Mouse (Mus musculus) right cerebral cortex, adult 2 months (tissue): ENCODE data around the gene Gng8.
A peak's percentile ranks its signal among the peaks of the same experiment; 100 is the strongest.

Source experiments
- DNase-seq, 2 experiments: peaks; one replicate each; pipeline ENCODE4 v3.0.0; 2021 to 2022; ENCODE audit warnings: low spot score in 2 of 2

The Gng8 gene

GRCm38 (mm10) chr7:16891641-16892351, at the start of gene Gng8:
Gene Gng8 (plus strand): TSS chr7:16891786.
- peak; percentile 87 to 90 for DNase-seq

DNA sequence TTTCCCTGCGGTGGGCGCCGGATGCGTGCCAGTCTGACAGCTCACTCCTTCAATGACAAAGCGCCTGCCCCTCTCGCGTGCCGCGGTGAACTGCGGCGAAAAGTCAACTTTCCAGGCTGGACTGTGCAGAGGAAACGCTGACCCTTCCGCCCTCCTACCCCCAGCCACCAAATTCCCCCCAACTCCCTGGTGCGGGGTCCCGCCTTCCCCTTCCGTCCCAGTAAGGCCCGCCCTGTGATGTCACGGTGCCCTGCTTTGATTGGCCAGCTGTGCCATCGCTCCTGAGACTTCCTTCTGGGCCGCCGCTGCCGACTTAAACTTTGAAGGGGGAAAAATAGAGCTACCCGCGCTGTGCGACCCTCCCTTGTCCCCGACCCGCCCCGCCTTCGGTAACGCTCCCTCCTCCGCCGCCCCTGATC, 48.9 kb upstream of the Gng8 start, which contains the start of gene Prkd2:
Prkd2 (plus strand) TSS at position 258 of the 419 bp plus-strand sequence.
- peak; percentile 88 to 92 for DNase-seq

DNA sequence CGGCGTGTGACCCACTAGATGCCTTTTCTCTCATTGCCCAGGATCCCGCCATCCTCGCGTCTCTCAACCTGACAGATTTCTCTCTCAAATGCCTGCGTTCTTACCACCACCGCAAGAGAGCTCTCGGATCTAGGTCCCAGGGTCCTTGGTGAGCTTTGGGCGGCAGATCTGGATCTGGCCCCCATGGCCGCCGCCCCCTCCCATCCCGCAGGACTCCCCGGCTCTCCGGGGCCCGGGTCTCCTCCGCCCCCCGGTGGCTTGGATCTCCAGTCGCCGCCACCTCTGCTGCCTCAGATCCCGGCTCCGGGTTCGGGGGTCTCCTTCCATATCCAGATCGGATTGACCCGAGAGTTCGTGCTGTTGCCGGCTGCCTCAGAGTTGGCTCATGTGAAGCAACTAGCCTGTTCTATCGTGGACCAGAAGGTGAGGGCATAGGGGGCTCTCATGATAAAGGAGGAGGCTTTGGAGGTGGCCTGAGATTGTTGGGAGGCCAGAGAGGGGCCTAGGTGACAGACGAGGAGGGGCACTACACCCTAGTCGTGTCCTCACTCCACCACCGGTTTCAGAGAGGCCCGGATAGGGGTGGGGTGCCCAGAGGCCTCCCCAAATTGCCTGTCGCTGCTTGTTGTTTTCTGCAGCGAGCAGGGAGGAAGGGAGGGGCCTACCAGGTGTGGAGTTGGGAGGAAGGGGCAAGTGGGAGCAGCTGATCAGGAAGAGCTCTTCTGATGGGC, 48.0 kb upstream of the Gng8 start:
- DNase-seq: no peak

- no peak for DNase-seq
Observed at GRCm38 (mm10) chr7:16844696-16845071, 46.9 kb upstream of the Gng8 start.

DNA sequence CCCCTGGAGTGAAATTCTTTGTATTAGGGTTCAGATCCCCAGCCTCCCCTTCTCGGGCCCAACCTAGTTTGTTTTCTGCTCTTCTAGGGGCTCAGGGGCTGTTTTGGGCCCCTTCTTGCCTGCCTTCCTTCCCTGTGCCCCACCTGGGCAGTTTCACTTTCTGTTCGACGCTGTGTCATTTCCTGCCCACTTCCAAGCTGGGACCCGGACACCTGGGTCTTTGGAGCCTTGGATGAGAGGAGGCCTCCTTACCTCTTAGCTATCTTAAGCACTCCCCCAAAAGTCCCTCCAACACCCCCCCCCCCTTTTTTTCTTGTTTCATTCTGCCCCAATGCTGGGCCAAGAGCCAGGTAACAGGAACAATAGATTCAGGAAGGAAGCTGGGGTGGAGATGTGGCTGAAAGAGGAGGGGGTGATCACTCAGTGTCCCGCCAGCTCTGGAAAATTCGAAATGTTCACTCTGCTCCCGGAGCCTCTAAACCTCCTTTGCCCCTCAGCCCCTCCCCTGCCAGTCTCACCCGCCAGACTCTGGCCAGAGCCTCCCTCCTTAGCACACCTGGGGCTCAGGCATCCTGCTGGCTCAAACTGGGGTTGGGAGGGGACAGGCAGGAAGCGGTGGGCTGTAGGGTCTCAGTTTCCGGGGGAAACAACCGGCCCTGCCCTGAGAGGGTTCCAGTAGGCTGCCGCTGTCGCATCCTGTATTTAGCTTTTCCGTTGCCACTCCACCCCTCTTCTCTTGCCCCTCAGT, 46.3 kb upstream of the Gng8 start:
- DNase-seq: no peak

DNA sequence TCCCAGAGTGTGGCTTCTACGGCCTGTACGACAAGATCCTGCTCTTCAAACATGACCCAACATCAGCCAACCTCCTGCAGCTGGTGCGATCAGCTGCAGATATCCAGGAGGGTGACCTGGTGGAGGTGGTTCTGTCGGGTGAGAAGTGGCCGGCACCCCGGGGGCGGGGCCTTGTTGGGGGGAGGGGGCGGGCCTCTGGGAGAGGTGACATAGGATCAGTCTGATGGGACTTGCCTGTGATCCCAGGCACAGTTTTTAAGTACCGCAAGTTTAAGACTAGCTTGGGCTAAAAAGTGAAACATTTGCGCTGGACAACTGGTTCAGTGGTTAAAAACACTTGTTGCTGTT, 45.8 kb upstream of the Gng8 start:
- no peak for DNase-seq

DNA sequence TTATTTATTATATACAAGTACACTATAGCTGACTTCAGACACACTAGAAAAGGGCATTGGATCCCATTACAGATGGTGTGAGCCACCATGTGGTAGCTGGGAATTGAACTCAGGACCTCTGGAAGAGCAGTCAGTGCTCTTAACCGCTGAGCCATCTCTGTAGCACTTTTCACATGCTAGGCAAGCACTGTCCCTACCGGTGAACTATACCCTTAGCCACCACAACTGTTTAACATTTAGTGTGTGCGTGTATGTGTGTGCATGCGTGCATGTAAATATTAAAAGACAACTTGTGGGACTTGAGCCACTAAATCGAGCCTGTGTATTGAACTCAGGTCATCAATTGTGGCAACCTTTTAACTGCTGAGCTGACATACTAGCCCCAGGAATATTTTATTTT, 44.8 kb upstream of the Gng8 start:
- DNase-seq: no peak

DNA sequence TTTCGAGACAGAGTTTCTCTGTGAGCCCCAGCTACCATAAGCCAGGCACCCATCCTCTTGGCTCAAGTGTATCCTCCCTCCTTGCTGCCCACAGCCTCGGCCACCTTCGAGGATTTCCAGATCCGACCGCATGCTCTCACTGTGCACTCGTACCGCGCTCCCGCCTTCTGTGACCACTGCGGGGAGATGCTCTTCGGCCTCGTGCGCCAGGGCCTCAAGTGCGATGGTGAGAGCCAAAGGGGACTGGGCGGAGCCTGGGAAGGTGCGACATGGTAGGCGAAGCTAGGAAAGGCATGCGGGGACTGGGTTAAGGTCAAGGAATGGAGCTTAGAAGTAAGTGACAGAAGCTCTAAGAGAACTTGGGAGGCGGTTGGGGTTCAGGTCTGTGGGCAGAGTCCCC, 44.1 kb upstream of the Gng8 start:
- no peak for DNase-seq

DNA sequence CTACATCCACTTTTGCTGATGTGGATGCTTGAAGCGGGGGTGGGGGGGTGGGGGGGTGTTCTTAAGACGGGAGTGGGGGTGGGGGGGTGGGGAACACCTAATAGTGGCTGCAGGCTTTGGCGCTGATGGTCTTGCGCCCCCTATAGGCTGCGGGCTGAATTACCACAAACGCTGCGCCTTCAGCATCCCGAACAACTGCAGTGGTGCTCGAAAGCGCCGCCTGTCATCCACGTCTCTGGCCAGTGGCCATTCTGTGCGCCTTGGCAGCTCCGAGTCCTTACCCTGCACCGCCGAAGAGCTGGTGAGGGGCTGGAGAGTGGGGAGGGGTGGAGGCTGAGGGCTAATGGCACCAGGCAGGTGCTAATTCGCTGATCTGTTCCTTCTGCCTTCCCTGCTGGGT, 43.0 kb upstream of the Gng8 start:
- DNase-seq: peak; percentile 75 to 76

DNA sequence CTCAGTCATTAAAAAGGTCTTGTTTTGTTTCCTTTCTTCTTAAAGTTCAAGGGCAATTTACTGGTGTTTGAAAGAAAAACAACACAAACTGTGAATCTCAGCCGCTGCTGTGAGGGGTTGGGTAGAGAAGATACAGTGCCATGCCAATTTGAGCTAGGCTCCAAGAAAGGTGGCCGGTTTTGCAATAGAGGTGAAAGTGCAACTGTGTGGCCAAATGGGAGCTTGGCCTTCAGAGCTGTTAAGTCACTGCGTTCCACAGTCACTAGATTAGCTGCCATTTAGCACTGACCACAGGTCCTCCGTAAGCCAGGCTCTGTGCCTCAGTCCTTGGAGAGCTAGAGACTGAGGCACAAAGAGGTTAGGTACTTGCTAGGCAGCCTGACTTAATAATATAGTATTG, 40.0 kb upstream of the Gng8 start:
- no peak for DNase-seq

DNA sequence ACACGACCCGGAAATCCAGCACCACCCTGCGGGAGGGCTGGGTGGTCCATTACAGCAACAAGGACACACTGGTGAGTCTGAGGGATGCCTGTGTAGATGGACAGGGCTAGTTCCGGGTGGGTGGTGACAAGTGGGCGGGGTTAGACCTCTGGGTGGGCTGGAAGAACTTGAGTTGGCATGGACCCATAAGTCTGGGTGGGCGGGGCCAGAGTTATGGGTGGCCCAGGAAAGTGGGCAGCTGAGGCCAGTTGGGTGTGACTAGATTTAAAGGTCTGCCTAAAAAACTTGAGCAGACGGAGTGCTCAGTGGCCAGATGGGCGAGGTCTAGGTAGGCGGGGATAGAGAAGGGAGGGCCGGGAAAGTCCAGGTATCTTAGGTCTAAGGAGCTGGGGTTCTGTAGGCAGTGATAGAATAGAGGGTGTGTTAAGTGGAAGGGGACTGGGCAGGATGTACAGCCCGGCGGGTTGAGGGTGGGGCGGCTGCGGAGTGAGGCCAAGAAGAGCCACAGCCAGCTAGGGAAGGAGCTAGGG, 38.2 kb upstream of the Gng8 start:
- DNase-seq: no peak

- DNase-seq: no peak
Observed at GRCm38 (mm10) chr7:16858336-16858735, 33.2 kb upstream of the Gng8 start.

GRCm38 (mm10) chr7:16859902-16860651, 31.5 kb upstream of the Gng8 start:
- peak; percentile 71 to 75 for DNase-seq

- DNase-seq: no peak
Observed at GRCm38 (mm10) chr7:16867488-16867887, 24.1 kb upstream of the Gng8 start.

DNA sequence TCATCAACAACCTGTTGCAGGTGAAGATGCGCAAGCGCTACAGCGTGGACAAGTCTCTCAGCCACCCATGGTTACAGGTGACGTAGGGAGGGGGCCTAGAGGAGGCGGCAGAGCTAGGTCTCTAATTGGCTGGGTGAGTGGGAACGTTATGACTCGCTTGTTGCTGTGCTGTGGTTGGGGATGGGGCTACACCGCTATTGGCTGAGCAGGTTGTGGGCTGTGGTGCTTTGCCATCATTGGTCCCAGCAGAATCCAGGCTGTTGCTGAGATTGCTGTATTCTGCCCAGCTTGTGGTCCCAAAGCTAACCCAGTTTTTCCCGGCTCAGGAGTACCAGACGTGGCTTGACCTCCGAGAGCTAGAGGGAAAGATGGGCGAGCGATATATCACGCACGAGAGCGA, 22.1 kb upstream of the Gng8 start:
- peak; percentile 91 to 92 for DNase-seq

- no peak for DNase-seq
Observed at GRCm38 (mm10) chr7:16871600-16871999, 20.0 kb upstream of the Gng8 start.

- no peak for DNase-seq
Observed at GRCm38 (mm10) chr7:16872478-16872877, 19.1 kb upstream of the Gng8 start.

GRCm38 (mm10) chr7:16873392-16873791, 18.2 kb upstream of the Gng8 start:
- DNase-seq: no peak

GRCm38 (mm10) chr7:16874190-16874589, 17.4 kb upstream of the Gng8 start:
- peak; percentile 78 to 80 for DNase-seq

GRCm38 (mm10) chr7:16874756-16875309, 16.8 kb upstream of the Gng8 start:
- DNase-seq: peak; percentile 99 to 100

DNA sequence AGATGAGACGGTGACA, 16.5 kb upstream of the Gng8 start, which contains the start of gene Dact3:
Dact3 (plus strand) TSS at position 8 of the 16 bp plus-strand sequence.
- no peak for DNase-seq

DNA sequence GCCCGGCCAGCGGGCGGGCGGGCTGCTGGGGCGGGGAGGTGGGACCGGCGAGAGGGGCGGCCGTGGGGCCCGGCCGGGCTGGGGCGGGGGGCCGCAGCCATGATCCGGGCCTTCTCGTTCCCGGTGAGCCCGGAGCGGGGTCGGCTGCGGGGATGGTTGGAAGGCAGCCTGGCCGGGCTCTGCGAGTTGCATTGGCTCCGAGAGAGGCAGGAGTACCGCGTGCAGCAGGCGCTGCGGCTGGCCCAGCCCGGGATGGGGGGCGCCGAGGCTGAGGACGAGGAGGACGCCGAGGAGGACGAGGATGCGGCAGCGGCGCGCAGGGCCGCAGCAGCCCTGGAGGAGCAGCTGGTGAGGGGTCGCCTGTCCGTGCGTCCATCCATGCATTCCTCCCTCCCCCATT, 16.3 kb upstream of the Gng8 start:
- DNase-seq: no peak
